Mouse (Mus musculus) CH12.LX (cell line): ENCODE measurements around the gene Iqschfp. TPM values are rescaled to one million over a fixed set of nuclear protein-coding genes. Genes with fewer than 3 reads are reported as not detected.

Source experiments
- DNase-seq: peaks from one replicate; pipeline ENCODE4 v3.0.0-alpha.2; 2013; ENCODE audit errors: extremely low read depth
- H3K27ac ChIP-seq: 2 replicates; pipeline ENCODE4 v1.5.1; 2012; ENCODE audit warnings: low read depth, mild to moderate bottlenecking, control low read depth, moderate library complexity; ENCODE audit not compliant: insufficient read depth
- H3K27me3 ChIP-seq: replicated peaks from 2 replicates; pipeline ENCODE3; 2012; ENCODE audit warnings: inconsistent platforms
- H3K36me3 ChIP-seq, 2 experiments: replicated peaks in 1 of 2; 2 replicates each; pipeline versions ENCODE3 to v1.6.1; 2012; ENCODE audit warnings: inconsistent platforms in 1 of 2, low read length in 1 of 2, mild to moderate bottlenecking in 1 of 2, mixed read lengths in 1 of 2, moderate library complexity in 1 of 2; ENCODE audit not compliant: control insufficient read depth in 1 of 2, insufficient read depth in 1 of 2
- H3K4me1 ChIP-seq, 2 experiments: 2 replicates each; pipeline ENCODE4 v1.6.1; 2012; ENCODE audit warnings: inconsistent platforms in 1 of 2, moderate library complexity in 1 of 2; ENCODE audit not compliant: insufficient read depth in 2 of 2, control insufficient read depth in 1 of 2
- H3K4me2 ChIP-seq: 2 replicates; pipeline ENCODE4 v1.6.1; 2012; ENCODE audit warnings: low read depth, mild to moderate bottlenecking, control low read depth; ENCODE audit not compliant: poor library complexity, insufficient read depth, severe bottlenecking
- H3K4me3 ChIP-seq, 3 experiments: fragments of 150-350 bp in 1 of 3; sonication (generic) in 1 of 3; replicated peaks in 1 of 3; 2 replicates each; pipeline versions ENCODE3 to v1.5.1; 2011 to 2012; ENCODE audit warnings: low read depth in 2 of 3, low read length in 2 of 3, mild to moderate bottlenecking in 2 of 3, moderate library complexity in 2 of 3, control low read depth in 1 of 3, improper control_type of control experiment in 1 of 3, inconsistent platforms in 1 of 3, mixed read lengths in 1 of 3; ENCODE audit not compliant: poor library complexity in 1 of 3
- H3K79me2 ChIP-seq: replicated peaks from 2 replicates; pipeline ENCODE4 v1.6.1; 2012; ENCODE audit warnings: mild to moderate bottlenecking, moderate library complexity; ENCODE audit not compliant: control insufficient read depth, poor library complexity, insufficient read depth, severe bottlenecking; ENCODE audit errors: extremely low read depth
- H3K9ac ChIP-seq: 2 replicates; pipeline ENCODE4 v1.6.1; 2012; ENCODE audit warnings: low read depth, mild to moderate bottlenecking, control low read depth, moderate library complexity; ENCODE audit not compliant: insufficient read depth
- H3K9me3 ChIP-seq: replicated peaks from 2 replicates; pipeline ENCODE3; 2012; ENCODE audit warnings: low read length, inconsistent platforms, mixed read lengths
- BHLHE40 ChIP-seq: IDR thresholded peaks from 2 replicates; pipeline ENCODE4 v1.6.1; 2011; ENCODE audit warnings: mild to moderate bottlenecking, low read depth, low read length, improper control_type of control experiment
- CHD2 ChIP-seq: IDR thresholded peaks from 2 replicates; pipeline ENCODE4 v1.6.1; 2011; ENCODE audit warnings: low read length, improper control_type of control experiment
- CTCF ChIP-seq, 2 experiments: IDR thresholded peaks in 1 of 2; conservative IDR thresholded peaks in 1 of 2; 2 replicates each; pipeline ENCODE4 v1.5.1; 2011 to 2012; ENCODE audit warnings: low read depth in 2 of 2, low read length in 2 of 2, improper control_type of control experiment in 1 of 2, inconsistent platforms in 1 of 2, mild to moderate bottlenecking in 1 of 2, moderate library complexity in 1 of 2
- EP300 ChIP-seq: IDR thresholded peaks from 2 replicates; pipeline ENCODE4 v1.6.1; 2011; ENCODE audit warnings: low read length, improper control_type of control experiment
- ETS1 ChIP-seq: conservative IDR thresholded peaks from 2 replicates; pipeline ENCODE4 v1.6.1; 2012; ENCODE audit warnings: low read depth, mild to moderate bottlenecking, inconsistent platforms, low read length, improper control_type of control experiment, moderate library complexity
- GABPA ChIP-seq: IDR thresholded peaks from 2 replicates; pipeline ENCODE4 v1.6.1; 2012; ENCODE audit warnings: low read depth, low read length, improper control_type of control experiment, inconsistent platforms; ENCODE audit not compliant: insufficient replicate concordance
- HCFC1 ChIP-seq: IDR thresholded peaks from 2 replicates; pipeline ENCODE4 v1.6.1; 2012; ENCODE audit warnings: low read depth, mild to moderate bottlenecking, inconsistent platforms, low read length, improper control_type of control experiment
- IRF4 ChIP-seq: IDR thresholded peaks from 2 replicates; pipeline ENCODE4 v1.6.1; 2014; ENCODE audit warnings: low read depth, mild to moderate bottlenecking, inconsistent platforms, low read length, improper control_type of control experiment
- KAT2A ChIP-seq: IDR thresholded peaks from 2 replicates; pipeline ENCODE4 v1.6.1; 2012; ENCODE audit warnings: low read length, improper control_type of control experiment, inconsistent platforms; ENCODE audit not compliant: insufficient replicate concordance
- MAX ChIP-seq: IDR thresholded peaks from 2 replicates; pipeline ENCODE4 v1.6.1; 2011; ENCODE audit warnings: low read length, improper control_type of control experiment
- MEF2A ChIP-seq: IDR thresholded peaks from 2 replicates; pipeline ENCODE4 v1.6.1; 2014; ENCODE audit warnings: low read depth, mild to moderate bottlenecking, inconsistent platforms, low read length, improper control_type of control experiment, borderline replicate concordance
- MXI1 ChIP-seq: IDR thresholded peaks from 2 replicates; pipeline ENCODE4 v1.6.1; 2011; ENCODE audit warnings: mild to moderate bottlenecking, low read depth, low read length, improper control_type of control experiment
- MYC ChIP-seq: IDR thresholded peaks from 2 replicates; pipeline ENCODE4 v1.6.1; 2011; ENCODE audit warnings: low read depth, mild to moderate bottlenecking, improper control_type of control experiment, low read length
- NELFE ChIP-seq: IDR thresholded peaks from 2 replicates; pipeline ENCODE4 v1.6.1; 2011; ENCODE audit warnings: low read depth, low read length, improper control_type of control experiment
- PAX5 ChIP-seq: IDR thresholded peaks from 2 replicates; pipeline ENCODE4 v1.6.1; 2012; ENCODE audit warnings: low read length, inconsistent platforms, mixed read lengths
- POLR2A ChIP-seq: IDR thresholded peaks from 2 replicates; pipeline ENCODE4 v1.6.1; 2011; ENCODE audit warnings: low read depth, mild to moderate bottlenecking, improper control_type of control experiment, low read length
- RAD21 ChIP-seq: IDR thresholded peaks from 2 replicates; pipeline ENCODE4 v1.6.1; 2011; ENCODE audit warnings: low read depth, mild to moderate bottlenecking, low read length, improper control_type of control experiment, moderate library complexity
- SMC3 ChIP-seq: IDR thresholded peaks from 2 replicates; pipeline ENCODE4 v1.6.1; 2011; ENCODE audit warnings: low read depth, low read length, improper control_type of control experiment
- TBP ChIP-seq: conservative IDR thresholded peaks from 2 replicates; pipeline ENCODE4 v1.6.1; 2011; ENCODE audit warnings: low read depth, low read length, improper control_type of control experiment
- TCF12 ChIP-seq: IDR thresholded peaks from 2 replicates; pipeline ENCODE4 v1.6.1; 2014; ENCODE audit warnings: low read depth, mild to moderate bottlenecking, inconsistent platforms, low read length, improper control_type of control experiment
- ZKSCAN1 ChIP-seq: IDR thresholded peaks from 2 replicates; pipeline ENCODE4 v1.6.1; 2012; ENCODE audit warnings: low read depth, inconsistent platforms, low read length, improper control_type of control experiment, borderline replicate concordance
- ZMIZ1 ChIP-seq: IDR thresholded peaks from 2 replicates; pipeline ENCODE4 v1.6.1; 2012; ENCODE audit warnings: low read depth, mild to moderate bottlenecking, inconsistent platforms, low read length, improper control_type of control experiment
- ZNF384 ChIP-seq: IDR thresholded peaks from 2 replicates; pipeline ENCODE4 v1.6.1; 2012; ENCODE audit warnings: low read depth, low read length, improper control_type of control experiment, inconsistent platforms
- dilution Hi-C: fragments of 300-500 bp; cut with MboI; formaldehyde crosslinking; loops from 2 replicates; pipeline ENCODE4 v1.14.3; 2020; ENCODE audit warnings: low sequenced_read_pairs; ENCODE audit not compliant: extremely low pct_unique_long_range_greater_than_20kb, extremely low pct_ligation_motif_present
- in situ Hi-C: fragments of 300-500 bp; cut with MboI; formaldehyde crosslinking; loops from 3 replicates; pipeline ENCODE4 v1.14.3; 2019; ENCODE audit warnings: low sequenced_read_pairs, low pct_ligation_motif_present, low pct_unique_long_range_greater_than_20kb, mixed read lengths
- polyA plus RNA-seq: library from polyadenylated mRNA; unstranded; fragments of >175 nt; gene quantifications from 2 replicates; pipeline ENCODE4 v1.2.1, GENCODE M21; 2012; ENCODE audit warnings: low read depth; ENCODE audit not compliant: insufficient read length
- total RNA-seq, 2 experiments: library from RNA; depleted of rRNA; stranded (reverse); fragments of 300-350 nt in 1 of 2; fragments of >200 nt in 1 of 2; gene quantifications; 2 replicates each; pipeline ENCODE4 v1.2.3; 2012 to 2014

Gene Iqschfp
- total and polyA plus RNA-seq, 3 experiments, result 0.13 to 0.25 TPM; not detected in 1

- TF ChIP-seq ZNF384, result no peak
- no peak for TF ChIP-seq MAX
- TF ChIP-seq GABPA, result no peak
- TF ChIP-seq POLR2A, result no peak
- TF ChIP-seq KAT2A, result no peak
- no peak for TF ChIP-seq ZKSCAN1
- no peak for TF ChIP-seq ETS1
- Histone ChIP-seq H3K27me3 (no peaks in the 10 kb centered on the region), H3K36me3 (no peaks in the 10 kb centered on the region), H3K27ac (no peak overlapping the region), H3K4me2 (no peak overlapping the region), H3K9ac (no peak overlapping the region), H3K4me3 (no peak overlapping the region), H3K9me3 (no peaks in the 10 kb centered on the region), H3K79me2 (no peaks in the 10 kb centered on the region), H3K4me1 (peaks cover 0 to 13% of the 10 kb centered on the region in 2 experiments; a peak in 3 of 4 replicates)
- in situ Hi-C loops, result loop anchor here (5.0 to 25.0 kb wide), 2 partner anchors 487 to 657 kb away; no protein-coding TSS in a partner anchor
- dilution Hi-C loops, result no loop called here
- no peak for DNase-seq
Observed at GRCm38 (mm10) chr3:68055071-68055470, 163.0 kb downstream of the Iqschfp start.

DNA sequence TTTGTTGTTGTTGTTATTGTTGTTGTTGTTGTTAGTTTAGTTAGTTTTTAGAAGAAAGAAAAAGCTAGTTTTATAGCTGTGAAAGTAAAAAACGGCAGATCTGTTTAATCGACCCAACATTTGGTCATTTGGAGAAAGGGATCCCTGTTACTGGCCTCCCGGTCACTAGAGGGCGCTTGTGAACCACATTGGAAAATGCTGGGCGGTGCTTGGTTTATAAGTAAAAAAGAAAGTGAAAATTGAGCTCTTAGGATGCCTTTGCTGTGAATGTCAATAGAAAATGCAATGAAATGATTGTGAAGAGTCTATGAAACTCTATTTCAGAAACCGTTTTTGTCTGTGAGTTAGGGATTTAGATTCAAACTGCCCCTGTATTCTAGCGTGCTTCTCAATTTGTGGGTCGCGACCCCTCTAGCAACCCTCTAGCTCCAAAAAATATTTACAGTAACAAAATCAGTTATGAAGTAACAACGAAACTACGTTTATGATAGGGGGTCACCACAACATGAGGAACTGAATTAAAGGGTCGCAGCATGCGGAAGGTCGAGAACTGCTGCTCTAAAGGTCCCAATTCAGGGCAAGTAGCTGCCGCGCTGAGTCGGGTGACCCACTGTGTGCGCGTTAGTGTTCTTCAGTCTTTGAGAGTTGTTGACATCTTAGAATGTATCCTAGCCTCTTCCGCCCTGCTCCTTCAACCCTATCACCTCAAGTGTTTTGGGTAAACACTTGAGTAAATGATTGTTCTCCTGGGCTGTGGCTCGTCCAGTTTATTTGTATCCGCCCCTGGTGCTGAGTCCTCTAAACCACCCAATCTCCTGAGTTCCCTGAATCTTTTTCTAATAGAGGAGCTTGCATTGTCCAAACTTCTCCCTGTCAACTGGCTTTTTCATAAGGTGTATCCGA is 164.6 kb downstream of the Iqschfp start:
- Histone ChIP-seq H3K36me3 (no peaks in the 10 kb centered on the region), H3K27me3 (no peaks in the 10 kb centered on the region), H3K4me3 (peak overlapping the region in 1 of 3 experiments; percentile 43), H3K9ac (no peak overlapping the region), H3K9me3 (no peaks in the 10 kb centered on the region), H3K4me1 (peaks cover 0 to 13% of the 10 kb centered on the region in 2 experiments; a peak in 3 of 4 replicates), H3K4me2 (peak overlapping the region; percentile 0; the same call in 1 of the 2 replicates), H3K79me2 (no peaks in the 10 kb centered on the region), H3K27ac (no peak overlapping the region)
- dilution Hi-C loops (no loop called here), in situ Hi-C loops (loop anchor here (5.0 to 25.0 kb wide), 2 partner anchors 486 to 656 kb away; no protein-coding TSS in a partner anchor)
- TF ChIP-seq BHLHE40 (no peak), POLR2A (no peak), EP300 (0 out of 2 replicates have a peak, but pooled peaks have one; percentile 17), TBP (no peak), TCF12 (0 out of 2 replicates have a peak, but pooled peaks have one; percentile 20), SMC3 (peak; percentile 56), CTCF (conservative IDR thresholded peaks at IDR 0.05 in 1 of 2, IDR thresholded peaks at IDR 0.05 in 1 of 2; ENCODE audit: low read depth in 2 of 2, low read length in 2 of 2) (peak; percentile 64 to 85), PAX5 (no peak), MEF2A (no peak), RAD21 (peak; percentile 68), MYC (no peak), IRF4 (peak; percentile 67; the same call in 1 of the 2 replicates), HCFC1 (peak; percentile 57), CHD2 (0 out of 2 replicates have a peak, but pooled peaks have one; percentile 28), MXI1 (no peak), NELFE (peak; percentile 43; the same call in 1 of the 2 replicates), ZMIZ1 (no peak), ETS1 (no peak)
- DNase-seq, result peak; percentile 77
